Mouse (Mus musculus) heart, adult 11 months (tissue): ENCODE measurements at regions not wholly inside any gene's neighbourhood (a gene's known extent, or its start where the extent isn't known, plus 50 kb on each side); places are given as distances from the start of the nearest gene placed in this dataset.
A peak's percentile ranks its signal among the peaks of the same experiment; 100 is the strongest.
"Not testable (repeated sequence)": the region's sequence is repeated elsewhere in the genome, so short reads cannot be mapped to it uniquely, and the experiment has no call there.

Experiments
- DNase-seq: peaks from one replicate; pipeline ENCODE4 v3.0.0; 2022

- DNase-seq, result peak; percentile 83
Observed at GRCm38 (mm10) chr7:116681268-116681667, 177.1 kb downstream of the Nucb2 start.

- DNase-seq, result no peak
Observed at GRCm38 (mm10) chr7:116700409-116700808, 196.2 kb downstream of the Nucb2 start.

GRCm38 (mm10) chr7:116701466-116702342 is 197.5 kb downstream of the Nucb2 start:
- DNase-seq, result peak; percentile 96

- no peak for DNase-seq
Observed at GRCm38 (mm10) chr7:116702596-116702995, 198.4 kb downstream of the Nucb2 start.

- no peak for DNase-seq
Observed at GRCm38 (mm10) chr7:116711541-116711940, 207.4 kb downstream of the Nucb2 start.

GRCm38 (mm10) chr7:116713200-116713599 is 209.0 kb downstream of the Nucb2 start:
- DNase-seq, result peak; percentile 87

GRCm38 (mm10) chr7:116715234-116716046 is 211.3 kb downstream of the Nucb2 start:
- peak; percentile 98 for DNase-seq

GRCm38 (mm10) chr7:116728379-116728778 is 224.2 kb downstream of the Nucb2 start:
- peak; percentile 95 for DNase-seq

- DNase-seq, result no peak
Observed at GRCm38 (mm10) chr7:116729795-116730194, 225.6 kb downstream of the Nucb2 start.

GRCm38 (mm10) chr7:116735676-116736075 is 231.5 kb downstream of the Nucb2 start:
- no peak for DNase-seq

- peak; percentile 63 for DNase-seq
Observed at GRCm38 (mm10) chr7:116736333-116736732, 232.2 kb downstream of the Nucb2 start.

GRCm38 (mm10) chr7:116738009-116738408 is 233.8 kb downstream of the Nucb2 start:
- peak; percentile 78 for DNase-seq

- no peak for DNase-seq
Observed at GRCm38 (mm10) chr7:116754556-116754955, 250.4 kb downstream of the Nucb2 start.

- DNase-seq, result not testable (repeated sequence)
Observed at GRCm38 (mm10) chr7:116792181-116792580, 288.0 kb downstream of the Nucb2 start.

GRCm38 (mm10) chr7:116808475-116808874 is 304.3 kb downstream of the Nucb2 start:
- peak; percentile 55 for DNase-seq

GRCm38 (mm10) chr7:116816494-116816893 is 312.3 kb downstream of the Nucb2 start:
- peak; percentile 25 for DNase-seq

GRCm38 (mm10) chr7:116817991-116818390 is 313.8 kb downstream of the Nucb2 start:
- DNase-seq, result peak; percentile 70

- no peak for DNase-seq
Observed at GRCm38 (mm10) chr7:116820613-116821012, 316.4 kb downstream of the Nucb2 start.

- no peak for DNase-seq
Observed at GRCm38 (mm10) chr7:116842894-116843293, 338.7 kb downstream of the Nucb2 start.

- no peak for DNase-seq
Observed at GRCm38 (mm10) chr7:116847846-116848730, 343.9 kb downstream of the Nucb2 start.

GRCm38 (mm10) chr7:116853351-116853750 is 349.2 kb downstream of the Nucb2 start:
- DNase-seq, result no peak

GRCm38 (mm10) chr7:116857141-116857540 is 353.0 kb downstream of the Nucb2 start:
- DNase-seq, result no peak

GRCm38 (mm10) chr7:116857744-116858143 is 353.6 kb downstream of the Nucb2 start:
- DNase-seq, result no peak
